Mouse (Mus musculus) Patski (cell line): Measurements from ENCODE around the gene Inpp4b. TPM values are rescaled to one million over a fixed set of nuclear protein-coding genes. Genes with fewer than 3 reads are reported as not detected.

ENCODE experiments used
- ATAC-seq: fragments of 100-300 bp; one replicate; pipeline ENCODE4 v1.8.0; 2021
- CTCF ChIA-PET: fragments of 350-600 bp; sonication (Branson Sonifier 250); formaldehyde crosslinking; loops from one replicate; lab custom pipeline; 2022; ENCODE audit warnings: inconsistent platforms; lab: Charles Lee
- POLR2A ChIA-PET: fragments of 350-600 bp; sonication (Branson Sonifier 250); formaldehyde crosslinking; loops from one replicate; lab custom pipeline; 2022; ENCODE audit warnings: antibody characterized with exemption, inconsistent platforms; lab: Charles Lee
- DNase-seq: peaks from one replicate; pipeline ENCODE4 v3.0.0-alpha.2; 2011; ENCODE audit warnings: low read depth, low spot score
- H3K27me3 ChIP-seq: fragments of 371-371 bp; one replicate; pipeline ENCODE4 v1.5.1; 2021
- CTCF ChIP-seq: fragments of 100-300 bp; IDR thresholded peaks from one replicate; pipeline ENCODE4 v1.5.1; 2021
- in situ Hi-C: fragments of 300-500 bp; cut with MboI; formaldehyde crosslinking; loops from 3 replicates; pipeline ENCODE4 v1.11.1; 2018; ENCODE audit warnings: low pct_unique_long_range_greater_than_20kb, mixed read lengths
- polyA plus RNA-seq: library from polyadenylated mRNA; unstranded; gene quantifications from one replicate; pipeline ENCODE4 v1.2.3, GENCODE M21; 2021

The Inpp4b gene
- polyA plus RNA-seq, 1 experiment from 2014 or later: 0.24 TPM

DNA sequence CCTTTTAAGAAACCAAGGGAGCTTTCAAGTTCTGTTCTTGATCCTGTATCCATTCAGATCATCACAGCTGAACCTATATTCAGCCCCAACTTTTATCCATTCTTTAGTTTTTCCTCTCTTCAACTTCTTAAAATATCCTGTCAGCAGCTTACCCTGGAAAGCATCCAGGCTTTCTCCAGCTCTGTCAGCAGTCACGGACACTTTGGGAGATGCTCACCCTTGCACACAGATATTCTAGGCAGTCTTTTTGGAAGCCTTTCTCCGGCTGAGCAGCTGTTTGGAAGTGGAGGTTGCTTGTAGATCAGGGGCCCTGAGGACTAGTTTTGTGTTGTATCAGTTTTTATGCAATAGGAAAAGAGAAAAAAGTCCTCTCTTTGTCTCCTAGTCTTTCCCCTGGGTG, 270.3 kb downstream of the Inpp4b start:
- in situ Hi-C loops: no loop called here
- ChIA-PET CTCF (no interaction called here), POLR2A (no interaction called here)
- DNase-seq (no peak), ATAC-seq (no peak)
- TF ChIP-seq CTCF: no peak
- H3K27me3 ChIP-seq: no peaks in the 10 kb centered on the region

DNA sequence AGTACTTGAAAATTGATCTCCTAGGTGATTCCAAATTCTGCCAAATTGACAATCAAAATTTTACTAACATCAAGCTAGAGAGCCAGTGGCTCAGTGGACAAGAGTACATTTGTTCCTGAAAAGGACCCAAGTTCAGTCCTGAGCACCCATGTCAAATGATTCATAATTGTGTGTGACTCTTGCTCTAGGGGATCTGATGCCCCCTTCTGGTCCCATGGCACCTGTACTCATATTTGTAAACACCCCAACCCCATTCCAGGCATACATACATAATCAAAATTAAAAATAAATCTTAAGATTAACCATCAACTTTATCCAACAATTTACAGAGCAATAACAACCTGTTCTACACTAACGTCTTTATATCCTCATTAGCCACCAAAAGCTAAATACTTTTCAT, 271.8 kb downstream of the Inpp4b start:
- no peaks in the 10 kb centered on the region for H3K27me3 ChIP-seq
- DNase-seq (no peak), ATAC-seq (no peak)
- no peak for TF ChIP-seq CTCF
- in situ Hi-C loops: no loop called here
- CTCF ChIA-PET: no interaction called here
- POLR2A ChIA-PET: no interaction called here

DNA sequence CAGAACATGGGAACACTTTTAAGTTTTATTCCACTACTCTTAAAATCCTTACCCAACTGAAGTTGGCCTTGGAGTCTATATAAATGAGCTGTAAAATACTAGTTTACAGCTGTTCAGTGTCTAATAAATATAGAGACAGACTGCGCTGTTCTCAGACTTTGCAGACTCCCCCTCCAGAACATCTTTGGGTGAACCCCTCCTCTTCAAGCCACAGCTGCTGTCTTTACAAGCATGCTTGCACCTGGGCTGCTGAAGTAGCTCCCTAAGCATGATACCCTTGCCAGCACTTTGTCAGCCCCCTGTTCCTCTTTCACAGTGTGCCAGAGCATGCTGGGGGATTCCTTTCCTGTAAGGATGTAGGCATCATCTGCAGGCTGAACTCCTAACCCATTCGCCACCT, 272.2 kb downstream of the Inpp4b start:
- DNase-seq: no peak
- ChIA-PET POLR2A (no interaction called here), CTCF (no interaction called here)
- ATAC-seq: no peak
- in situ Hi-C loops: no loop called here
- H3K27me3 ChIP-seq: no peaks in the 10 kb centered on the region
- TF ChIP-seq CTCF: no peak

DNA sequence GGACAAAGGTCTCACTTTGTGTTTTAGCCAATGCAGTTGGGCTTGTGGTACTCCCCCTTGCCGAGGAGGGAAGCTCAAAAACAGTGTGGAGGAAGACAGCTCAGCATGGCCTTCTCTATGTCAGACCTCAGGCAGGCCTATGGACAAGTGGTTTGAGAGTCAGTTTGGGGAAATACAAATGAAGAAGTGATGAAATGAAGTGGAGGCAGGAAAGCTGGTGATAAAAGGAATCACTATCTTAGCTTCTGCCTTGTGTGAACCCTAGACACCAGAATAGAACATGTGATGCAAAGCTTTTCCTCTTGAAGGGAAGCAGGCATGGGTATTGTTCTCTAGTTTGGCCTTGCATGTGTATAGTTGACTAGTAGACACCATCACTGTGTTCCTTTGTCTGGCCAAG, 273.2 kb downstream of the Inpp4b start:
- H3K27me3 ChIP-seq: no peaks in the 10 kb centered on the region
- POLR2A ChIA-PET: no interaction called here
- no peak for TF ChIP-seq CTCF
- DNase-seq: no peak
- CTCF ChIA-PET: interaction anchor here (0.6 kb wide), 1 partner anchor 1221 kb away, joined by 3 read pairs; no protein-coding TSS in a partner anchor
- in situ Hi-C loops: no loop called here
- ATAC-seq: no peak

DNA sequence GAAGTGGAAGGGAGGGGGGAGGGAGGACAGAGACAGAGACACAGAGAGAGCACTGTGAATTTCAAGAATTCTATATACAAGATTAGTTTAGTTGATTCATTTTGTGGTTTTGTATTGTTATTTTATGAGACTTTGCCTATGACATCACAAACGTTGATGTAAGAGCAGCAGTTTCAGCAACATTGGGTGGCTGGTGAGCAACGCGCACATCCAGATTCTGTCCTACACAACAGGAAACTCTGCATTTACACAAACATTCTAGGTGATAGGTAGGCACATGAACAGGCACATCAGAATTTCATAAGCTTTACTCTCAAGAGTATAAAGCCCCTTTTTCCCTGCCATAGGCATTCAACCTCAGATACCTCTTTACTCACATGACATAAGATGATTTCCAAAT, 276.6 kb downstream of the Inpp4b start:
- ChIA-PET POLR2A (no interaction called here), CTCF (no interaction called here)
- no peaks in the 10 kb centered on the region for H3K27me3 ChIP-seq
- DNase-seq (no peak), ATAC-seq (no peak)
- in situ Hi-C loops: no loop called here
- TF ChIP-seq CTCF: no peak

DNA sequence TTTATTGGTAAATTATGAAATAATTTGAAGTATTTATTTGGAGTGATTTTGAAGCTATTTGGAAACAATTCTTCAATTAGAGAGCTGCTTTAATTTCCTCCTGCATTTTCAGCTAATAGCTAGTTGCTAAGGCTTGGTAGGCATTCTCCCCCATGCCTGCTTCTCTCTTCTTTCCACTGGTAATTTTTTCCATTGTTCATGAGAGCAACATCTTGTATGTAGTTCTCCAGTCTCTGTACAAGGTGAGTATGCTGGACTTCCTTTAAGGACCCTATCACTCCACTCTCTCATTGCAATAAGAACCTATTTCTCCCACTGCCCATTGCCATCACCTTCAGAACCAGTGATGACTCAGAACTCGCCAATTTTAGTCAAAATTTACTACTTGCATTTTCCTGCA, 292.7 kb downstream of the Inpp4b start:
- in situ Hi-C loops: no loop called here
- ATAC-seq (no peak), DNase-seq (no peak)
- ChIA-PET POLR2A (no interaction called here), CTCF (no interaction called here)
- TF ChIP-seq CTCF: no peak
- H3K27me3 ChIP-seq: no peaks in the 10 kb centered on the region

DNA sequence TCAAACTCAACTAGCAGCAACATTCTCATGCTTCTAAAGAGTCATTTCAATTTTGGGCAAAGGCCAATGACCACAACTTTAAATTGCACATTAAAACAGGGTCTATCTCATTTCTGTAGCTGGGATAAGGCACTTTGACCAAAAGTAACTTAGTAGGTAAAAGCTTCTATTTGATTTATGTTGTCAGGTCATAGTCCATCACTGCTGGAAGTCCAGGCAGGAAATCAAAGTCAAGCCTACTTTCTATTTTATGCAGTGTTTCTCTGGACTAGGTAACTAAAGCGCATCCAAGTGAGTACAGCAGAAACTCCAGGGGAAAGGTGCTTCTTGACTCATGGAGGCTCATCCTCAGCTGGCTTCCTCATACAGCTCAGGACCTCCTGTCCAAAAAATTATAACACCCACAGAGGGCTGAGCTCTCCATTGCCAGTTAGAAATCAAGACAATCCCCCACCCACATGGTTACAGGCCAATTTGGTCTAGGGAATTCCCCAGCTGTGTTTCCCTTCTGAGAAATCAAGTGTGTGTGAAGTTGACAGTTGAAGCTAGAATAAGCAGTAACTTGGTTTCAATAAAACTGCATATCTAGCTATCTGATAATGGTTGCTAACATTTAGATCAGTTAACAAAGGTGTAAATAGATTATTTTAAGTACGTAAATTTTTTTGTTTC, 293.7 kb downstream of the Inpp4b start:
- DNase-seq (no peak), ATAC-seq (no peak)
- POLR2A ChIA-PET: no interaction called here
- no peaks in the 10 kb centered on the region for H3K27me3 ChIP-seq
- TF ChIP-seq CTCF: no peak
- in situ Hi-C loops: no loop called here
- CTCF ChIA-PET: no interaction called here

DNA sequence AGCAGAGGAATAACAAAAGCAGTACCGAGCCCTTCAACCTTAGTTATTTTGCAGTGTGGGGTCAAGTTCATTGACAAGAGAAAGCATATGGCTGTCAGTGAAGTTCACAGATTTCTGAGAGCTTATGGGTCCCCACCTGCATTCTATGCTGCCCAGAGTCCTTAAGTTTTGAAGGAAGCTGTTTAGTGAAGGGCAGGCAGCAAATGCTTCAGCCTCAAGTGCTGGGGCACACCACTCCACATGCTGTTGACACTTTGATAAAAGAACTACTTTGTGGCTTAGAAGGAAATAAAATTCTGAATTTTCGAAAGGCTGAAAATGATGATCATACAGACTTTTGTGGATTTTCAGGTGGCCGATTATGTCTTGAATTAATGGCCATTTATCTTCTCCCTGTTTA, 296.1 kb downstream of the Inpp4b start:
- in situ Hi-C loops: no loop called here
- POLR2A ChIA-PET: no interaction called here
- DNase-seq: no peak
- TF ChIP-seq CTCF: no peak
- CTCF ChIA-PET: no interaction called here
- H3K27me3 ChIP-seq: no peaks in the 10 kb centered on the region
- ATAC-seq: no peak

DNA sequence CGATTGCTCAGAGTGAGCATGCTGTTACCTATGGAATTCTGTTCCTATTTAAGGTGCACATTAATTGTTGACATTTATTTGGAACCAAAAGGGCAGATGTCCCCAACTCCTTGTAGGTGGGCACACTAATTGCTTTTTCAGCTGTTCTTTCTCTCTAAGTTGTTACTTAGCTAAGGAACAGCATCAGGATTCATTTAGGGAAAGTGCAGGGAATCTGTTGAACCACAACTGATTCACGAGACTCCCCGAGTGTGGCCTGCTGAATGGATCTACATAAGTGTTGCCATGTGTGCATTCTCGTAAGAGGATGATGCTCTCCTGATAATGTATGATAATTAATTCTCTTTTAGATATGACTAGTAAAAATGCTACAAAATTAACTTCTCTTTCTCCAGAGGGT, 297.5 kb downstream of the Inpp4b start:
- DNase-seq (no peak), ATAC-seq (no peak)
- ChIA-PET POLR2A (no interaction called here), CTCF (no interaction called here)
- in situ Hi-C loops: no loop called here
- TF ChIP-seq CTCF: no peak
- H3K27me3 ChIP-seq: no peaks in the 10 kb centered on the region

DNA sequence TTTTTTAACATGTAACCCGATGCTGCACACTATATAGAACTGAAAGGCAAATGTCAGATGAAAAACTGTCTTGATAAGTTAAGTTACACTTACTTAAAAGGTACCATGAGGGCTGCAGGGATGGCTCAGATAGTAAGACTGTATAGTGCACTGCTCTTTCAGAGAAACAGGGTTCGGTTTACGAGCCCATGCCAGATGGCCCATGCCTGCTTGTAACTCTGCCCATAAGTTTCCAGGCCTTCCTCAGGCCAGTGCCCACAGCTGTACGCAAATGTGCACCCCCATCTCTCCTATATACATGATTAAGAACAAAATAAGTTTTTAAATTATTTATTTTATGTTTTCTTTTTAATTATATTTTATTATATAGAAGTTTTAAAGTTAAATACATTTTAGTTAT, 300.7 kb downstream of the Inpp4b start:
- ChIA-PET CTCF (no interaction called here), POLR2A (no interaction called here)
- H3K27me3 ChIP-seq: no peaks in the 10 kb centered on the region
- in situ Hi-C loops: no loop called here
- ATAC-seq (no peak), DNase-seq (no peak)
- no peak for TF ChIP-seq CTCF

DNA sequence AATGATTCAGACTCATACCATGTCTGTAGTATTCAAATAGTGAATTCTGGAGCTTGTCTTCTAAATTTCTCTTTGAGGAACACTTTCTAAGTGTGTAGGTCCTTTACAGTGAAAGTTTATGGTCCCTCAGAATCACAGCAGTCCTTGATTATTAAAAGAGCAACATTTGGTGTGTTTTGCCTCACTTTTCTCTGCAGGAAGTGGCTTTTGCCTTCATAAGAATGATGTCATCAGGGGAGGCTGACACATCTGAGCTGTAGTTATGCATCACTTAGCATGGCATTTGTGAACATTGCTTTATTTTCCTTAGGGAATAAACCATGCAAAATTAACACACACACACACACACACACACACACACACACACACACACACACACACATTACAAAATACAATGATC, 349.8 kb downstream of the Inpp4b start:
- ChIA-PET POLR2A (no interaction called here), CTCF (no interaction called here)
- TF ChIP-seq CTCF: no peak
- no peaks in the 10 kb centered on the region for H3K27me3 ChIP-seq
- in situ Hi-C loops: no loop called here
- DNase-seq (no peak), ATAC-seq (no peak)

DNA sequence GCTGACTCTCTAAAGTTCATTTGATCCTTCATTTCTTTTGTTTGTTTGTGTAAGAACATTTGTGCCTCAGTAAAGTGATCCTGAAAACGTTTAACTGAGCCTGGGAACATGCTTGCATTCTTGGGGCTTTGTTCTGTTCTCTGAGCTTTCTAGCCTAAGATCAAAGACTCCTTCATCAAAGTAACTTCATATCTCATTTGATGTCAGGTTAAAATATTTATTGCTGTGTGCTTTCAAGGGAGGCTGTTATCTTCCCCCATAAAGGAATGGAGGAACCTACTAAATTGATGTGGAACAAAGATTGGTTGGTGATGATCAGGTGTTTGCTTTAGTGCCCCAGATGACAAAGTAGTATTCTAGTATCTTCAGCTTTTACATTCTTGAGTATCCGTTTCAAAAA, 352.5 kb downstream of the Inpp4b start:
- ChIA-PET POLR2A (no interaction called here), CTCF (no interaction called here)
- no peak for TF ChIP-seq CTCF
- ATAC-seq: no peak
- H3K27me3 ChIP-seq: no peaks in the 10 kb centered on the region
- DNase-seq: no peak
- in situ Hi-C loops: no loop called here
